Mouse (Mus musculus) spleen, postnatal 14 days (tissue): ENCODE measurements around the gene Rela.
"Not testable (repeated sequence)": the region's sequence is repeated elsewhere in the genome, so short reads cannot be mapped to it uniquely, and the experiment has no call there.

ENCODE experiments used
- DNase-seq, 2 experiments: peaks; one replicate each; pipeline ENCODE4 v3.0.0; 2021 to 2022; ENCODE audit warnings: low spot score in 2 of 2

Rela gene

GRCm38 (mm10) chr19:5664669-5665257 is 27.5 kb downstream of the Rela start:
- no peak for DNase-seq

GRCm38 (mm10) chr19:5665465-5665864 is 28.2 kb downstream of the Rela start:
- DNase-seq, result peak; percentile 68 to 69

- no peak for DNase-seq
These were observed 29.1 kb downstream of the Rela start for GRCm38 (mm10) chr19:5666386-5666785.

- DNase-seq, result no peak
These were observed 31.1 kb downstream of the Rela start for GRCm38 (mm10) chr19:5668372-5668771.

- no peak for DNase-seq
These were observed 43.1 kb downstream of the Rela start for GRCm38 (mm10) chr19:5680432-5680831.

- DNase-seq, result no peak
These were observed 47.0 kb downstream of the Rela start for GRCm38 (mm10) chr19:5684236-5684635.

GRCm38 (mm10) chr19:5684985-5685384 is 47.7 kb downstream of the Rela start:
- no peak for DNase-seq

GRCm38 (mm10) chr19:5685431-5685830 is 48.1 kb downstream of the Rela start:
- no peak for DNase-seq

GRCm38 (mm10) chr19:5685861-5686260 is 48.6 kb downstream of the Rela start:
- no peak for DNase-seq

GRCm38 (mm10) chr19:5686437-5686836 is 49.2 kb downstream of the Rela start:
- DNase-seq, result no peak

GRCm38 (mm10) chr19:5686954-5687353 is 49.7 kb downstream of the Rela start:
- DNase-seq, result not testable (repeated sequence)

- DNase-seq, result no peak
These were observed 50.5 kb downstream of the Rela start for GRCm38 (mm10) chr19:5687738-5688137.

GRCm38 (mm10) chr19:5688200-5689087 is 51.2 kb downstream of the Rela start, which contains the start of the genes Map3k11 and Pcnx3:
Gene Map3k11 (plus strand): TSS chr19:5688742.
Gene Pcnx3 (minus strand): TSS chr19:5688908.
- DNase-seq, result peak; percentile 90 to 92

GRCm38 (mm10) chr19:5689088-5689428 is 51.8 kb downstream of the Rela start:
- DNase-seq, result no peak

GRCm38 (mm10) chr19:5689565-5690342 is 52.5 kb downstream of the Rela start:
- DNase-seq, result peak; percentile 70 to 77

GRCm38 (mm10) chr19:5690343-5690735 is 53.1 kb downstream of the Rela start:
- no peak for DNase-seq

GRCm38 (mm10) chr19:5691601-5692000 is 54.3 kb downstream of the Rela start:
- no peak for DNase-seq

GRCm38 (mm10) chr19:5692086-5692912 is 55.0 kb downstream of the Rela start:
- no peak for DNase-seq

GRCm38 (mm10) chr19:5692913-5693396 is 55.7 kb downstream of the Rela start:
- no peak for DNase-seq

GRCm38 (mm10) chr19:5693801-5694200 is 56.5 kb downstream of the Rela start:
- no peak for DNase-seq

- DNase-seq, result no peak
These were observed 58.7 kb downstream of the Rela start for GRCm38 (mm10) chr19:5695849-5696462.
